Mouse (Mus musculus): ENCODE measurements around the gene Nudt6.

Gene Nudt6

GRCm38 (mm10) chr3:37381457-37381856, 38.6 kb downstream of the Nudt6 start:
- DNase-seq = no peak

- peak; percentile 85 for DNase-seq
These were observed 39.8 kb downstream of the Nudt6 start for GRCm38 (mm10) chr3:37379930-37380881.

GRCm38 (mm10) chr3:37379201-37379600, 40.8 kb downstream of the Nudt6 start:
- no peak for DNase-seq

DNA sequence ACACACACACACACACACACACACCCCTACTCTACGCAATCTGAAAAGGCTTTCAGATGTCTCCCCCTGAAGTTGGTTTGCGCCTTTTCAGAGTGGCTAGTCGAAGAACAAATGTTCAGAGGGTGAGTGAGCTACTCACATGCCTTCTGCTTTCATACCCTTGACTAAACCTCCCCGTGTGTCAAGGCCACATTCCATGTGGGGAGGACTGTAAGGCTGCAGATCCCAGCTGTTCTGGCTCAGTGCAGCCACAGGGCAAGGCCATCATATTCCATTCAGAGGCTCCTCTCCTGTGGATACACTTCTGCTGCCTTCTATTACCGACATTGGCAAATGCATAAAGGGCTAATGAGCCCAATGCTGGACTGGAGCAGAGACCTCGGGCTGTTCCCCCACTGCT, 41.6 kb downstream of the Nudt6 start:
- peak; percentile 69 for DNase-seq

DNA sequence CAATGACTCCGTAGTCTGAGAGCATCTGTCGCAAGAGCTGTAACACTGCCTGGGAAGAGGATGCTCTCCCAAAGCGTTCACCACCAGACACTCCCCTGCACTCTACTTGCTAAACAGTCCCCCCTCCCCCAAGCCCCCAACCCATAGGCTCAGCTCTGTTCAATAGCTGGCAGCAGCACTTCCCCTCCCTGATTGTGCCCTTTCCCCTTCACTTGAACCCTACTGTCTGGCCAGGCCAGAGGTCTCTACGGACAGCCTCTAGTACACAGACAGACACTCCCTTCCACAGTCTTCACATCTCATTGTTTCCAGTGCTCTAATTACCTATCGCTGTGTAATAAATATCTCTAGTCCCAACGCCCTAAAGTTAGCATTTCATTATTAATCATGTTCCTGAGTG, 42.1 kb downstream of the Nudt6 start:
- no peak for DNase-seq

DNA sequence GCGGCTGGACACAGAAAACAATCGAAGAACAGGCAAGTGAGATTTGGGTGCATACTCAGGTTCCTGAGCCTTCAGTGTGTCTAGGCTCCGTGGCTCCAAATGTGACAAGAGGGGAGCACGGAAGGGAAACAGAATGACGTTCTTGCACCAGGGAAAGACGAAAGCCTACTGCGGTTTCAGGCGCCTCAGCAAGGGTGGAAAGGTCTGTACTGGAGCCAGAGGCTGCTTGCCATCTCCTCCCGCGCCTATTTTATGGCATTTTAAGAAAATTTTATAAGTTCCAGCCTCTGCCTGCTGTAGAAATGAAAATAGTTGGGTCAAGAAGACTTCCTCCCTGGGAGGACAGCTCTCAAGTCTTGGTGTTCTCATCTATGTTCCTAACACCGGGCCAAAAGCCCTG, 46.3 kb downstream of the Nudt6 start:
- no peak for DNase-seq

GRCm38 (mm10) chr3:37370407-37370806, 49.6 kb downstream of the Nudt6 start:
- DNase-seq = no peak

GRCm38 (mm10) chr3:37366381-37367053, 53.5 kb downstream of the Nudt6 start:
- no peak for DNase-seq

- DNase-seq = peak; percentile 51
These were observed 54.0 kb downstream of the Nudt6 start for GRCm38 (mm10) chr3:37365976-37366375.

- no peak for DNase-seq
These were observed 54.9 kb downstream of the Nudt6 start for GRCm38 (mm10) chr3:37365144-37365543.

DNA sequence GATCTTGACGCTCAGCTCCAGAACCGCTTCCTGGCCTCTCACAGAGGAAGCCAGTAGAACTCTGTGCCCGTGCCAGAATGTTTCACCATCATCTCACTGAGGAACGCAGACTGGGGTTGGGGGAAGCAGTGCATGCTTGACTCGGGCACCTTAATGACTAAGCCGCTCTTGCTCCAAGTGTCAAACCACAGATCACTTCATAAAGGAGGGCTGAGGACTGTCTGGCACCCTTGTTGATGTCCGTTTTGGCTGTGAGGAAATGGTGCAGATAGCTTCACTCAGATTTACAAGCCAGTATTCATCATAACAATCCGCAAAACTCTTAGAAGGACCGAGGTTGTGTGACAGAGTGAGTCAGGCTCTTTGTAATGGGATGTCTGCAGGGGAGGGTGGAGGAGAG, 59.3 kb downstream of the Nudt6 start:
- peak; percentile 57 for DNase-seq
